Comparison of ENCODE assay signal across 31 mouse cellular contexts in genomic region chr13:109190652-109191051, GRCm38 (mm10).
"Had no signal": no experiment of that assay in that cellular context is flagged by ENCODE, and none has a peak within 500 bp of the region (broad histone marks: within the 10 kb centered on the region; RNA-seq: fewer than 3 reads in every experiment).

No protein-coding gene starts in this region.

- H3K9me3 ChIP-seq: limb, embryonic 10.5 days; limb, embryonic 12.5 days; limb, embryonic 13.5 days; limb, embryonic 15.5 days; liver, embryonic 12.5 days; liver, embryonic 13.5 days; liver, embryonic 15.5 days; lung, embryonic 15.5 days; megakaryocyte, embryonic 14.5 days; midbrain, embryonic 10.5 days; midbrain, embryonic 12.5 days; midbrain, embryonic 13.5 days; midbrain, embryonic 15.5 days; neural tube, embryonic 12.5 days had no signal

- H3K4me2 ChIP-seq: limb, embryonic 12.5 days; limb, embryonic 13.5 days; limb, embryonic 15.5 days; liver, embryonic 11.5 days; liver, embryonic 12.5 days; liver, embryonic 13.5 days; liver, embryonic 15.5 days; lung, embryonic 14.5 days; lung, embryonic 15.5 days; midbrain, embryonic 11.5 days; midbrain, embryonic 12.5 days; midbrain, embryonic 13.5 days; midbrain, embryonic 15.5 days; neural tube, embryonic 12.5 days had no signal

- H3K9ac ChIP-seq: limb, embryonic 12.5 days; limb, embryonic 13.5 days; limb, embryonic 15.5 days; liver, embryonic 12.5 days; liver, embryonic 13.5 days; liver, embryonic 14.5 days; liver, embryonic 15.5 days; liver, postnatal 0 days; lung, embryonic 14.5 days; lung, embryonic 15.5 days; midbrain, embryonic 12.5 days; midbrain, embryonic 13.5 days; midbrain, embryonic 15.5 days; neural tube, embryonic 12.5 days had no signal

- H3K4me1 ChIP-seq: limb, embryonic 10.5 days; limb, embryonic 12.5 days; limb, embryonic 13.5 days; limb, embryonic 15.5 days; liver, embryonic 12.5 days; liver, embryonic 13.5 days; liver, embryonic 15.5 days; lung, embryonic 15.5 days; midbrain, embryonic 10.5 days; midbrain, embryonic 12.5 days; midbrain, embryonic 13.5 days; midbrain, embryonic 15.5 days; neural tube, embryonic 12.5 days had no signal

- ATAC-seq: liver, embryonic 12.5 days; liver, postnatal 0 days; midbrain, embryonic 13.5 days; midbrain, embryonic 15.5 days; midbrain, embryonic 16.5 days had no signal

- H3K36me3 ChIP-seq: limb, embryonic 10.5 days; limb, embryonic 12.5 days; limb, embryonic 13.5 days; limb, embryonic 15.5 days; liver, embryonic 12.5 days; liver, embryonic 13.5 days; liver, embryonic 15.5 days; lung, embryonic 15.5 days; midbrain, embryonic 10.5 days; midbrain, embryonic 12.5 days; midbrain, embryonic 13.5 days; midbrain, embryonic 15.5 days; neural tube, embryonic 12.5 days had no signal

- DNase-seq: left cerebral cortex, postnatal 4 days; liver; liver, embryonic 13.5 days; liver, postnatal 0 days; lung, adult 18-20 months; lung, adult 2 months; lung, embryonic 14.5 days; lung, postnatal 10 days; lung, postnatal 14 days; lung, postnatal 36 days; lung, postnatal 4 days; midbrain, embryonic 14.5 days had no signal

- H3K4me3 ChIP-seq: limb, embryonic 10.5 days; limb, embryonic 12.5 days; limb, embryonic 13.5 days; limb, embryonic 15.5 days; liver, embryonic 12.5 days; liver, embryonic 13.5 days; liver, embryonic 15.5 days; lung, embryonic 15.5 days; megakaryocyte, embryonic 14.5 days; midbrain, embryonic 10.5 days; midbrain, embryonic 12.5 days; midbrain, embryonic 13.5 days; midbrain, embryonic 15.5 days; myocyte; neural tube, embryonic 12.5 days had no signal

- H3K27me3 ChIP-seq: limb, embryonic 12.5 days; limb, embryonic 13.5 days; limb, embryonic 15.5 days; liver, embryonic 12.5 days; liver, embryonic 13.5 days; liver, embryonic 15.5 days; lung, embryonic 15.5 days; megakaryocyte, embryonic 14.5 days; midbrain, embryonic 12.5 days; midbrain, embryonic 13.5 days; midbrain, embryonic 15.5 days; neural tube, embryonic 12.5 days had no signal

- H3K27ac ChIP-seq: limb, embryonic 10.5 days; limb, embryonic 12.5 days; limb, embryonic 13.5 days; limb, embryonic 15.5 days; liver, embryonic 12.5 days; liver, embryonic 13.5 days; liver, embryonic 14.5 days; liver, embryonic 15.5 days; lung, embryonic 15.5 days; macrophage; midbrain, embryonic 10.5 days; midbrain, embryonic 12.5 days; midbrain, embryonic 13.5 days; midbrain, embryonic 15.5 days; neural tube, embryonic 12.5 days had no signal
